In genomic region chr3:116988221-116988620, GRCm38 (mm10) we compare ENCODE assay signal across 25 mouse cellular contexts. TPM values are rescaled to one million over a fixed set of nuclear protein-coding genes. Genes with fewer than 3 reads are reported as not detected.
"Had no signal": no experiment of that assay in that cellular context is flagged by ENCODE, and none has a peak within 500 bp of the region (broad histone marks: within the 10 kb centered on the region; RNA-seq: fewer than 3 reads in every experiment).

No protein-coding gene starts in this region.

- H3K9ac ChIP-seq: lung, embryonic 14.5 days; midbrain, embryonic 13.5 days; midbrain, embryonic 15.5 days; neural tube, embryonic 12.5 days had no signal

- H3K4me3 ChIP-seq: megakaryocyte, embryonic 14.5 days; midbrain, embryonic 13.5 days; midbrain, embryonic 15.5 days; neural tube, embryonic 12.5 days had no signal

- ATAC-seq: midbrain, embryonic 13.5 days; midbrain, embryonic 15.5 days had no signal

- H3K27me3 ChIP-seq: megakaryocyte, embryonic 14.5 days; midbrain, embryonic 13.5 days; midbrain, embryonic 15.5 days; neural tube, embryonic 12.5 days had no signal

- H3K4me2 ChIP-seq: lung, embryonic 14.5 days; midbrain, embryonic 11.5 days; midbrain, embryonic 13.5 days; midbrain, embryonic 15.5 days; neural tube, embryonic 12.5 days had no signal

- DNase-seq: lung, adult 18-20 months; lung, embryonic 14.5 days; lung, postnatal 4 days; retina, postnatal 1 day; right cerebral cortex, adult 18-20 months; right cerebral cortex, postnatal 25 days; right cerebral cortex, postnatal 4 days; spleen, adult 18-20 months; thymus, adult 18-20 months; thymus, postnatal 14 days; thymus, postnatal 36 days had no signal

- H3K36me3 ChIP-seq: midbrain, embryonic 13.5 days; midbrain, embryonic 15.5 days; neural tube, embryonic 12.5 days had no signal

- H3K9me3 ChIP-seq: midbrain, embryonic 13.5 days; midbrain, embryonic 15.5 days; neural tube, embryonic 12.5 days had no signal

- H3K27ac ChIP-seq: midbrain, embryonic 13.5 days; midbrain, embryonic 15.5 days; neural tube, embryonic 12.5 days had no signal

- H3K4me1 ChIP-seq: megakaryocyte, embryonic 14.5 days; neural tube, embryonic 12.5 days had no signal

RNA-seq across cellular contexts. Expression of gene Palmd, which starts 19.4 kb away (rescaled TPM):
- total RNA-seq: monocyte, adult 5-6 weeks; neutrophil, adult 5-6 weeks had no signal

RNA-seq across cellular contexts. Expression of gene 4930455H04Rik, which starts 20.2 kb away (rescaled TPM):
- total RNA-seq: midbrain, postnatal 0 days; monocyte, adult 5-6 weeks; neutrophil, adult 5-6 weeks had no signal
- polyA plus RNA-seq: lung, embryonic 14.5 days; lung, embryonic 16.5 days; midbrain, embryonic 11.5 days; midbrain, embryonic 13.5 days; midbrain, embryonic 15.5 days; midbrain, postnatal 0 days; neural tube, embryonic 12.5 days; neural tube, embryonic 14.5 days; small intestine, adult 2 months; stomach, embryonic 14.5 days; stomach, embryonic 16.5 days; thymus, postnatal 0 days had no signal
